ENCODE assay signal across 20 mouse cellular contexts in genomic region chr4:83030097-83030496, GRCm38 (mm10). TPM values are rescaled to one million over a fixed set of nuclear protein-coding genes. Genes with fewer than 3 reads are reported as not detected.
"Had no signal": no experiment of that assay in that cellular context is flagged by ENCODE, and none has a peak within 500 bp of the region (broad histone marks: within the 10 kb centered on the region; RNA-seq: fewer than 3 reads in every experiment).

No protein-coding gene starts in this region.

- ATAC-seq: liver, postnatal 0 days; midbrain, embryonic 13.5 days; midbrain, embryonic 15.5 days had no signal

- H3K4me2 ChIP-seq: liver, embryonic 15.5 days; lung, embryonic 15.5 days; midbrain, embryonic 11.5 days; midbrain, embryonic 13.5 days; midbrain, embryonic 15.5 days; neural tube, embryonic 12.5 days; stomach, embryonic 15.5 days had no signal

- H3K4me3 ChIP-seq: liver, embryonic 15.5 days; lung, embryonic 15.5 days; megakaryocyte, embryonic 14.5 days; midbrain, embryonic 13.5 days; midbrain, embryonic 15.5 days; neural tube, embryonic 12.5 days; stomach, embryonic 15.5 days had no signal

- DNase-seq: liver, postnatal 0 days; lung, adult 2 months; lung, postnatal 10 days; right cerebral cortex, postnatal 14 days; thymus, adult 18-20 months; thymus, postnatal 14 days; thymus, postnatal 36 days had no signal

- H3K9ac ChIP-seq: liver, embryonic 15.5 days; liver, postnatal 0 days; lung, embryonic 15.5 days; midbrain, embryonic 13.5 days; midbrain, embryonic 15.5 days; neural tube, embryonic 12.5 days; stomach, embryonic 15.5 days had no signal

- H3K27ac ChIP-seq: liver, embryonic 15.5 days; lung, embryonic 15.5 days; macrophage; midbrain, embryonic 13.5 days; midbrain, embryonic 15.5 days; neural tube, embryonic 12.5 days; stomach, embryonic 15.5 days; stomach, postnatal 0 days had no signal

- H3K9me3 ChIP-seq: liver, embryonic 15.5 days; lung, embryonic 15.5 days; midbrain, embryonic 13.5 days; midbrain, embryonic 15.5 days; neural tube, embryonic 12.5 days; stomach, embryonic 15.5 days had no signal

- H3K36me3 ChIP-seq: liver, embryonic 15.5 days; lung, embryonic 15.5 days; midbrain, embryonic 13.5 days; midbrain, embryonic 15.5 days; neural tube, embryonic 12.5 days; stomach, embryonic 15.5 days had no signal

- H3K27me3 ChIP-seq: liver, embryonic 15.5 days; lung, embryonic 15.5 days; megakaryocyte, embryonic 14.5 days; midbrain, embryonic 13.5 days; midbrain, embryonic 15.5 days; neural tube, embryonic 12.5 days; stomach, embryonic 15.5 days had no signal

- H3K4me1 ChIP-seq: liver, embryonic 15.5 days; megakaryocyte, embryonic 14.5 days; midbrain, embryonic 15.5 days; neural tube, embryonic 12.5 days; stomach, embryonic 15.5 days had no signal

RNA-seq across cellular contexts. Expression of gene Frem1, which starts 22.0 kb away (rescaled TPM):
- total RNA-seq: megakaryocyte progenitor cell, adult 5-6 weeks; monocyte, adult 5-6 weeks; neutrophil, adult 5-6 weeks had no signal
- polyA plus RNA-seq: macrophage had no signal
